Mouse (Mus musculus) gastrocnemius, adult 2 months (tissue): ENCODE results near the gene Commd1. TPM values are rescaled to one million over a fixed set of nuclear protein-coding genes. Genes with fewer than 3 reads are reported as not detected.

Experiments used
- DNase-seq: peaks from one replicate; pipeline ENCODE4 v3.0.0; 2022
- H3K27ac ChIP-seq: fragments of 200-600 bp; 2 replicates; pipeline ENCODE4 v1.8.1; 2022; ENCODE audit warnings: mild to moderate bottlenecking
- H3K4me3 ChIP-seq: fragments of 200-600 bp; 2 replicates; pipeline ENCODE4 v1.8.1; 2022; ENCODE audit warnings: mild to moderate bottlenecking, moderate library complexity
- CTCF ChIP-seq: fragments of 200-600 bp; IDR thresholded peaks from 2 replicates; pipeline ENCODE4 v1.8.1; 2022; ENCODE audit warnings: antibody characterized with exemption, mild to moderate bottlenecking, moderate library complexity
- intact Hi-C: fragments of 180-260 bp; cut with DNase I; formaldehyde crosslinking; loops from one replicate; pipeline ENCODE4 v1.15.1; 2025
- total RNA-seq, 2 experiments: library from RNA; stranded (reverse); gene quantifications; 2 replicates each; pipeline ENCODE4 v1.2.3; 2021

Gene Commd1
- total RNA-seq, 2 experiments from 2014 or later: 89.3 to 105 TPM

DNA sequence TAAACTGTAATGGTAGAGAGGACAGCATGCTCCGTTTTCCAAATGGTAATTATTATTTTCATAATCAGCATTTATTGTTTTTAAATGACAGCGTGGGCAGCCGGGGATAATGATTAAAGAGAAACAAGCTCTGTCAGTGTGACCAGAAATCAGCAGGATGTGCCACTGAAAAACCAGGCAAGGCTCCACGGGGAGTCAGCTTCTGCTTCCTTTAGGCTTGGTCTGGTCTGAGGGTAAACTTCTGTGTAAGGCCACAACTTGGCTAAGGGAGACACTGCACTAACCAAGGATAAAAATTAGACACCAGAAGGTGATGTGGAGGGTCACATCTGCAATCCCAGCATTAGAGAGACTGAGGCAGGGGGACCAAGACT lies 109.9 kb downstream of the Commd1 start:
- intact Hi-C loops: no loop called here
- no peak for DNase-seq
- TF ChIP-seq CTCF: no peak
- H3K27ac ChIP-seq: peak overlapping the region; percentile 59
- peak overlapping the region; percentile 45 for H3K4me3 ChIP-seq

DNA sequence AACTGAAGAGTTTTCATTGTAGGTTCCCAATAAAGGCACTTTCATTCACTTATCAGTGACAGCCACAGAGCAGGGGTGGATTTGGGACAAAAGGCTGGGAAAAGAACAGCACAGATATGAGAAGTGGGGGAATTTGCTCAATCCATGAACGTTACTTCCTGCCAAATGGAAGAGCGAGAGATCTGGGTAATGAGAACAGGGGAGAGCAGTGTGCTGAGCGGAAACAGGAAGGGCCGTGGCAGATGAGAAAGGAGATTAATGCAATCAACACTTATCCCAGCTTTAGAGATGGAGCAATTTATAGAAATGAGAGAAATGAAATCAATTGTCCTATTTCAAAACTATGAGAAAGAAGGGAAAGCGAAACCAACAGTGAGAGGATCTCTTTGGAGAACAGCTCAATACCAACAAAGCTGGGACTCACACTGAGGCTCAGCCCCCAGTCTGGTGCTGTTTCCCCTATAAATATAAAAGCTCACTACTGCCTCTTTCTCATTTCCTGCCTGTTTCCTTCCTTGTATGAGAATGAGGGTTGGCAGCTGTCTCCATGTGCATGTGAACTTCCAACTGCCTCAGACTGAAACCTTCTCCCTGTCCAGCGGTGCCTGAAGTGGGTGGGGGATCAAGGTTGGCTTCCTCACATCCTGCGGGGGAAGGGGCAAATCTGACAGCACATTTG lies 110.4 kb downstream of the Commd1 start:
- Histone ChIP-seq H3K27ac (peak overlapping the region; percentile 59), H3K4me3 (peak overlapping the region; percentile 45)
- TF ChIP-seq CTCF: no peak

DNA sequence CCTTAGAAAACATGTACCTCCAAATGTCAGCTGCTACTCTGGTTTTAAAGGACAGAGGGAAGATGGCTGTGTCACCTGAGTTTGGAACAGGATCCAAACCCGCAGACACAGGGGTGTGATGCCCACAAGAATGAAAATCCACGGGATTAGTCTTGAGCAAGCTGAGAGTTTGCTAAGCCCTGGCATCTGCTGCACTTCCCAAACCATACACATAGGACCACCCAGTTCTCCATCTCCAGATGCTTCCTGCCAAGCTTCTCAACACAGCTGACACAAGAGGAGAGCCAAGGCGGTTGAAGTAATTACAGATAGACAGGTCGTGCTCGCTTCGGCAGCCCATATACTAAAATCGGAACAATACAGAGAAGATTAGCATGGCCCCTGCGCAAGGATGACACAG lies 113.6 kb downstream of the Commd1 start:
- Histone ChIP-seq H3K4me3 (no peak overlapping the region), H3K27ac (no peak overlapping the region)
- no peak for DNase-seq
- intact Hi-C loops: no loop called here
- TF ChIP-seq CTCF: no peak

More for the DNA sequence above, 110.4 kb downstream of the Commd1 start:
- no peak for DNase-seq
- intact Hi-C loops: no loop called here

- H3K27ac ChIP-seq: no peak overlapping the region
- no peak overlapping the region for H3K4me3 ChIP-seq
- intact Hi-C loops: no loop called here
- no peak for DNase-seq
- TF ChIP-seq CTCF: no peak
Measured at GRCm38 (mm10) chr11:22867691-22868090, 114.5 kb downstream of the Commd1 start.

DNA sequence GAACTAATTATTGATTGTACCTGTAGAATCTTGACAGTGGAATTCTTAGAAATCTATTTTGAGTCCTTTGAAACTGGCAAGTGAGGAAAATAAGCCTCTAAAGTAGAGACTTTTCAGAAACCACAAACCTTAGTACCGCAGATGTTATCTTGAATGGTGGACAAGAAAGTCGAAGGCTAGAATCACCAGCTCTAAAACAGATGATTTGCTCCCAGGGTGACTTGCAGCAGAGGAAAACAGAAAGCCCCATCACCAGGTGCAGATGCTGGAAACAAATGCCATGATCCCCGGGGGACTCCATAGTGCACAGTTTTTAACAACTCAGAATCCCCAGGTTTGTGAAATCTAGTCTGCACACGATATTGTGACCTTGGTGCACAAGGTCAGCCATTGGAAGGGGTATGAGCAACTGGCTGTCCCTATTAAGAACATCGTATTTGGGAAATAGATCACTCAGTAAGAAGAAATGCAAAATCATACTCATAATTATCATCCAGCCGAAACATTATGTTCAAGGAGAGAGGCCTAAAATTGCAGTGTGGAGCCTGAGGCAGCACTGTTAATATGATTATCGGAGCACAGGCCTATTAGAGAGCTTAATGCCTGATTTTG lies 116.4 kb downstream of the Commd1 start:
- Histone ChIP-seq H3K27ac (no peak overlapping the region), H3K4me3 (no peak overlapping the region)
- DNase-seq: no peak
- intact Hi-C loops: no loop called here
- no peak for TF ChIP-seq CTCF

DNA sequence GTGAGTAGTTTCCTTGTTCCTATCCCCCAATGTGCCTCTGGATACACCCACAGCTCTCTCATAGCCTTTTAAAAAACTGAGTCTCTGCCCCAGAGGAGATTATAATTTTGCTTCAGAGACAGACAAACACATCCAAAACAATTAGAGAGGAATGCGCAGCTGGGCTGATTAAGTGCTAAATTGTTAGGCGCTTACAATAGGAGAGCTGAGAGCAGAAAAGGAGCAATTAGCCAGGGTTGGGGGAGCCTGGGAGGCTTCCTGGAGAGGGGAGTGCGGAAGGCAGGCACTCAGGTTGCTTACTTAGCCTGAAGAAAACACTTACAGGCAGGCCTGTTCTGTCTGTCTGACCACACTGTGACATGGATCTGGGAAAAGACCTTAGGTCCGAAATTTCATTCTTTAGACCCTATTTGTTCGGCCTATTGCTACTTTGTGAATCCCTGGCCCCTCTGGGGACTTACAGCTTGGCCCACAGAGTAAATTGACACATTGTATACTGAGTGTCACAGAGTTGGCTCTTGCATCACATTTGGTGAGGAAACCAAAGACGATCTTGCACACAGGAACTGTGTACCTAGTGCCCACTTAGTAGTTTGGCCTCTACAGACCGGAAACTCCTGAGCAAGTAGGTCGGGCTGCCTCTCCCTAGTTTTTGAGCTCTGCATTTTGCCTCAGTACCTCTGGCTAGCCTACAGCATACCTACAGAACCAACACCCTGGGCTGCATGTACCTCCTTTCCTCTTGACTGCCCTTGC lies 117.7 kb downstream of the Commd1 start:
- TF ChIP-seq CTCF: no peak
- DNase-seq: no peak
- intact Hi-C loops: loop anchor here (5.0 kb wide), 1 partner anchor 232 kb away; no protein-coding TSS in a partner anchor
- H3K27ac ChIP-seq: no peak overlapping the region
- no peak overlapping the region for H3K4me3 ChIP-seq

DNA sequence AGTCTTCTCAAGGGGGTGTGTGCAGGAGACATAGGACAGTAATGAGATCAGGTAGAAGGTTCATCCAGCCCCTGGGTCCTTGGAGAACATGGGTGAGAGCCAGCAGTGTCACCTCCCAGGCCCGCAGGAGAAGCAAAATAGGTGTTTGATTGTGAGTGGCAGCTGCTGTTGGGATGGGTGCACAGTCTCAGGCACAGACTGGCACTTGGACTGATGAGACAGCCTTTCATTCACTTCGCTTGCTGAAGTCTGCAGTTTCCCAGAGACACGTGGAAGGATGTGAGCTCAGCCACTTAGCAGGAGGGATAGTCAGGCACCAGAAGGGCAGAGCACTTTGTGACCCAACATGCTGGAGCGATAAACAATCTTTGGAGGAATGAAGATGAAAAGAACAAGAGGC lies 118.6 kb downstream of the Commd1 start:
- TF ChIP-seq CTCF: no peak
- no peak for DNase-seq
- Histone ChIP-seq H3K27ac (no peak overlapping the region), H3K4me3 (no peak overlapping the region)
- intact Hi-C loops: loop anchor here (5.0 kb wide), 1 partner anchor 231 kb away; no protein-coding TSS in a partner anchor

- Histone ChIP-seq H3K27ac (peak overlapping the region; percentile 89; the same call in 1 of the 2 replicates), H3K4me3 (no peak overlapping the region)
- TF ChIP-seq CTCF: no peak
- intact Hi-C loops: loop anchor here (5.0 kb wide), 1 partner anchor 229 kb away; no protein-coding TSS in a partner anchor
- no peak for DNase-seq
Measured at GRCm38 (mm10) chr11:22861315-22861714, 120.9 kb downstream of the Commd1 start.

GRCm38 (mm10) chr11:22860335-22861227 lies 121.6 kb downstream of the Commd1 start, which contains the start of gene B3gnt2:
TSS of gene B3gnt2 (minus strand) at chr11:22860961.
- intact Hi-C loops: loop anchor here (5.0 kb wide), 1 partner anchor 228 kb away; no protein-coding TSS in a partner anchor
- no peak for TF ChIP-seq CTCF
- DNase-seq: peak; percentile 57
- H3K4me3 ChIP-seq: peak within 1 kb of the TSS; percentile 97
- H3K27ac ChIP-seq: peak within 1 kb of the TSS; percentile 89

- no peak for TF ChIP-seq CTCF
- intact Hi-C loops: loop anchor here (5.0 kb wide), 1 partner anchor 227 kb away; no protein-coding TSS in a partner anchor
- H3K4me3 ChIP-seq: peak overlapping the region; percentile 97
- H3K27ac ChIP-seq: peak overlapping the region; percentile 89
- peak; percentile 94 for DNase-seq
Measured at GRCm38 (mm10) chr11:22859633-22860334, 122.4 kb downstream of the Commd1 start.

DNA sequence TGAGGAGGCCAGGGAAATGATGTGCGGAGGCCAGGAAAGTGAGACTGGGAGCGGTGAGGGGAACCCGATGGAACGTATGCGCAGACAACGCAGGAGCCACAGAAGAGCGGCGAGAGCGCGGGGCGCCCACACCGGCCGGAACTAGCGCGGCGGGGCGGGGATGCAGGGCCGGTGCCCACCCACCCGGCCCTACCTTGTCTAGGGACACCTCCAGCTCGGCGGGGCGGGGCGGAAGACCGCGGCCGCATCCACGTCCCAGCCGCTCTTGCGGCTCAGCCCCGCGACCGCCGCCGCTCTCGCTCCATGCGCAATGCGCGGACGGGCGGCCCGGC lies 122.9 kb downstream of the Commd1 start:
- peak overlapping the region; percentile 97 for H3K4me3 ChIP-seq
- H3K27ac ChIP-seq: peak overlapping the region; percentile 89
- intact Hi-C loops: no loop called here
- DNase-seq: no peak
- no peak for TF ChIP-seq CTCF
